Comparison of ENCODE assay signal across 8 mouse cellular contexts in genomic region chr15:81831136-81831825, GRCm38 (mm10). TPM values are rescaled to one million over a fixed set of nuclear protein-coding genes. Genes with fewer than 3 reads are reported as not detected.
DNase-seq lines count a peak whose midpoint lies in the region; ATAC-seq lines count a peak whose summit lies in the region.

No protein-coding gene starts in this region.

- intact Hi-C loops in gastrocnemius, postnatal 14 days (cut with DNase I; ENCODE audit: low total_unique reads): loop anchor here (5.0 kb wide), 2 partner anchors 71 to 86 kb away; no protein-coding TSS in a partner anchor

- DNase-seq in adrenal gland, adult (ENCODE audit: inconsistent age in 2 of 2, low spot score in 1 of 2): peak; percentile 92 to 96
- DNase-seq in embryo, embryonic 10 days (ENCODE audit: low spot score): peak; percentile 98
- peak; percentile 94 for DNase-seq in gastrocnemius, postnatal 14 days
- peak; percentile 65 to 91 for DNase-seq in left cerebral cortex, adult 9 months (ENCODE audit: low spot score in 2 of 2)
- peak; percentile 90 to 92 for DNase-seq in right cerebral cortex, postnatal 10 days (ENCODE audit: low spot score in 2 of 2)
- DNase-seq in urinary bladder, postnatal 14 days (ENCODE audit: low spot score): peak; percentile 93

- ATAC-seq in inflammation-experienced regulatory T-cells, adult 6 months: peak; percentile 90
- peak; percentile 97 for ATAC-seq in megakaryocyte progenitor cell, adult 5-6 weeks (replicated peaks; ENCODE audit: poor library complexity)

RNA-seq across cellular contexts. Expression of gene Tob2, which starts 27.3 kb away (rescaled TPM):
- total RNA-seq in gastrocnemius, postnatal 14 days (2021): 100 to 1,000 TPM in 1 of 2 experiments, 10 to 100 TPM in 1; 44.8 to 106 TPM
- 10 to 100 TPM; 29.7 to 45.8 (median 34.0) TPM for polyA plus RNA-seq in inflammation-experienced regulatory T-cells, adult 6 months (2017; shearing (Covaris generic))
- 33.9 and 36.3 TPM in 2 replicates for total RNA-seq in megakaryocyte progenitor cell, adult 5-6 weeks (2015)
- total RNA-seq in megakaryocyte progenitor cell, adult 5-6 weeks (2017): 19.8 and 21.2 TPM in 2 replicates

RNA-seq across cellular contexts. Expression of gene Tef, which starts 29.1 kb away (rescaled TPM):
- total RNA-seq in gastrocnemius, postnatal 14 days (2021): 100 to 1,000 TPM; 101 to 115 TPM
- polyA plus RNA-seq in inflammation-experienced regulatory T-cells, adult 6 months (2017; shearing (Covaris generic)): 10 to 100 TPM in 1 of 3 experiments, 1 to 10 TPM in 2; 2.3 to 14.0 (median 8.8) TPM
- 4.9 and 5.1 TPM in 2 replicates for total RNA-seq in megakaryocyte progenitor cell, adult 5-6 weeks (2015)
- 10.4 and 11.0 TPM in 2 replicates for total RNA-seq in megakaryocyte progenitor cell, adult 5-6 weeks (2017)

RNA-seq across cellular contexts. Expression of gene Phf5a, which starts 40.4 kb away (rescaled TPM):
- 10 to 100 TPM; 40.8 to 41.2 TPM for total RNA-seq in gastrocnemius, postnatal 14 days (2021)
- polyA plus RNA-seq in inflammation-experienced regulatory T-cells, adult 6 months (2017; shearing (Covaris generic)): 100 to 1,000 TPM in 1 of 3 experiments, 10 to 100 TPM in 2; 79.6 to 117 (median 95.2) TPM
- total RNA-seq in megakaryocyte progenitor cell, adult 5-6 weeks (2015): 123 and 128 TPM in 2 replicates
- total RNA-seq in megakaryocyte progenitor cell, adult 5-6 weeks (2017): 83.2 and 110 TPM in 2 replicates

RNA-seq across cellular contexts. Expression of gene Aco2, which starts 40.8 kb away (rescaled TPM):
- total RNA-seq in gastrocnemius, postnatal 14 days (2021): 1,000 to 10,000 TPM in 1 of 2 experiments, 100 to 1,000 TPM in 1; 894 to 1,160 TPM
- 100 to 1,000 TPM in 1 of 3 experiments, 10 to 100 TPM in 2; 83.2 to 115 (median 93.9) TPM for polyA plus RNA-seq in inflammation-experienced regulatory T-cells, adult 6 months (2017; shearing (Covaris generic))
- total RNA-seq in megakaryocyte progenitor cell, adult 5-6 weeks (2015): 77.3 and 90.7 TPM in 2 replicates
- total RNA-seq in megakaryocyte progenitor cell, adult 5-6 weeks (2017): 122 and 130 TPM in 2 replicates

Comparison
In these comparisons a context has a peak if more than half of its experiments do, and no peak if none do; other contexts are left out.
1. Peak in every context shown above with its lines: DNase-seq and ATAC-seq.
2. RNA of gene Tef, which starts 29.1 kb away (total RNA-seq): 101 to 115 TPM in gastrocnemius, postnatal 14 days; 4.9 to 11.0 TPM in megakaryocyte progenitor cell, adult 5-6 weeks; every median in the first group is over 4 times any median in the second.